Mouse (Mus musculus) spleen, postnatal 10 days (tissue): Measurements from ENCODE around the gene Foxr2.
A peak's percentile ranks its signal among the peaks of the same experiment; 100 is the strongest.

Experiments
- DNase-seq, 2 experiments: peaks; one replicate each; pipeline ENCODE4 v3.0.0; 2021 to 2022; ENCODE audit warnings: low spot score in 2 of 2

Foxr2 gene

DNA sequence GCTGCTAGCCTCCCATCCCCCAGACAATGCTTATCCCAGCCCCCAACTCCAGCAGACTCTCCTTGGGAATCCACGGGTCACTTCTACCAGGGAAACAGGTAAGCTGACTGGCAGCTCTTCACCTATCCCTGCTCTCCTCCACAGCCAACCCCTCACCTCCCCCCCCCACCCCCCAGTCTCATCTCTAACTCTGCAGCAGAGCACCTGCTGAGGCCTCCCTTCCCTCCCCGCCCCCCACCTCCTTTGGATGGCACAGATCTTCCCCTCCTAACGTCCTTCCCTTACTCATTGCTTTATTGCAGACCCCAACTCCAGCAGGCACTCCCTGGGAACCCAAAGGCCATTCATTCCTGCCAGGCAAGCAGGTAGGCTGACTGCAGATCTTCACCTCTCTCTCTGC, at the start of gene Foxr2:
TSS of gene Foxr2 (plus strand) at position 301 of the 400 bp plus-strand sequence.
- no peak for DNase-seq

- no peak for DNase-seq
These were observed 427 bp downstream of the Foxr2 start for GRCm38 (mm10) chrX:153119013-153119412.

DNA sequence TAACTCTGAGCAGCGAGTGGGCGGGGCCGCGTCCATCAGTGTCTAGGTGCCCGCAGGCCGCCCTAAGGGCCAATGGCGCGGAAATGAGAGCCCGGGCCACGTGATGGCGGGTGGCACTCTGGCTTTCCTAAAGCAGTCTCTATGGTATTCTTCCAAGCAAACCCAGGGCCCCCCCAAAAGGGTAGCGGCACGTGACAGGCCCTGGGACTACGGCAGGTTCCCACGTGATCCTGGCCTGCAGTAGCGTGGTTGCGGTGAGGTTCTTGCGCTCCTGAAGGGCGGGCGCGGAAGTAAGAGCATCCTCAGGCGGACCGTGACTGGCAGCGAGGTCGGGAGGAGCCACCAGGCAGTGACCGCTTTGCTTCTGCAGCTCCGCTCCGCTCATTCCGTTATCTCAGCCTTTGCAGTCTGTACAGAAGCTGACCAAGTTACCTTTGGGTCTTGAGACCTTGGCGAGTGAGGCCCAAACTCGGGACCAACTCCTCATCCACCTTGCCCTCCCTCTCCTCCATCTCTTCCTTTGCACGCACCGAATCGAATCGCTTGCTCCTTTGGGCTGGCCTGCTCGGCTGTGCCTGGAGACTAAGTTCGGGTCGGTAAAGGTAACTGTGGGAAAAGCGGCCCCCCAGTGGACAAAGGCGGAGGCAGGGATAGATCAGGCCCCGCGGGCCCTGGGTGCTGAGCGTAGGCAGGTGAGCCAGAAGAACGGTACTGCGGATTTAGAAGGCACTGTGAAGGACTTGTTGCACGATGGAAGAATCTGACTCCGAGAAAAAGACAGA, 21.3 kb downstream of the Foxr2 start, which contains the start of gene Rragb:
TSS of gene Rragb (plus strand) at position 248 of the 782 bp plus-strand sequence.
- DNase-seq, result peak; percentile 22 to 72

- DNase-seq, result no peak
These were observed 24.1 kb downstream of the Foxr2 start for GRCm38 (mm10) chrX:153142656-153143055.

GRCm38 (mm10) chrX:153151766-153152165, 33.2 kb downstream of the Foxr2 start:
- no peak for DNase-seq

DNA sequence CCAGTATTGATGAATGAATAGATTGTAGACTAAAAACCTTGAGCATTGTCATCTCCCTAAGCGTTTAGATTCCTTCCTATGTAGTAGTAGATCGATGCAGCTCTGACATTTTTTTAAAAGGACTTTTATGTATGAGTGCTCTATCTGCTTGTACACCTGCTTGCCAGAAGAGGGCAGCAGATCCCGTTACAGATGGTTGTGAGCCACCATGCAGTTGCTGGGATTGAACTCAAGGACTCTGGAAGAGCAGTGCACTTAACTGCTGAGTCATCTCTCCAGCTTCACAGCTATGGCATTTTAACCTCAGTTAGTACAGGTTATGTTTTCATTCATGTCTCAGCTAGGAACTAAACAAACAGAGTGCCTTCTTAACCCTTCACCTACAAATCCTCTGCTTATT, 36.7 kb downstream of the Foxr2 start:
- DNase-seq, result peak in 1 of 2 experiments; percentile 45

DNA sequence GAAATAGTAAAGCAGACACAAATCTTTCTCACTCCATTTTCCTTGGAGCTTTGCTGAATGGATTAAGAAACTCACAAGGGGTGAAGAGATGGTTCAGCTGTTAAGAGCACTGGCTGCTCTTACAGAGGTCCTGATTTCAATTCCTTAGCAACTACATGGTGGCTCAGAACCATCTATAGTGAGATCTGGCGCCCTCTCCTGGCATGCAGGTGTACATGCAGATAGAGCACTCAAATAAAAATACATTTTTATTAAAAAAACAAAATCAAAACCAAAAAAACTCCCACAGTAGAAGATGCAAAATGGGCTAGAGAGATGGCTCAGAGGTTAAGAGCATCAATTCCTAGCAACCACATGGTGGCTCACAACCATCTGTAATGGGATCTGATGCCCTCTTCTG, 56.2 kb downstream of the Foxr2 start:
- DNase-seq, result peak in 1 of 2 experiments; percentile 41

GRCm38 (mm10) chrX:153182221-153182620, 63.6 kb downstream of the Foxr2 start:
- no peak for DNase-seq
